Mouse (Mus musculus): ENCODE data around the gene Tfrc. TPM values are rescaled to one million over a fixed set of nuclear protein-coding genes. Genes with fewer than 3 reads are reported as not detected.
A peak's percentile ranks its signal among the peaks of the same experiment; 100 is the strongest.

The Tfrc gene
- 418 and 507 TPM in 2 replicates for total RNA-seq (2014; fragmentation: Nextera tagmentation)
- total RNA-seq (2017) = 571 and 620 TPM in 2 replicates
- 3.9 and 14.2 TPM in 2 replicates for polyA plus RNA-seq (2012)

GRCm38 (mm10) chr16:32608712-32609400 is at the start of gene Tfrc:
Gene Tfrc (plus strand): TSS chr16:32608920.
- Histone ChIP-seq H3K4me3 (ENCODE audit: low read depth, low read length) (peak within 1 kb of the TSS; percentile 99), H3K27me3 (ENCODE audit: insufficient read depth, low read length) (no peaks in the 10 kb centered on the region), H3K9me3 (replicated peaks) (no peaks in the 10 kb centered on the region), H3K36me3 (replicated peaks) (peaks cover 12% of the 10 kb centered on the region), H3K4me1 (ENCODE audit: insufficient read depth, low read depth, low read length) (peaks cover 33% of the 10 kb centered on the region)
- DNase-seq (ENCODE audit: low spot score) (peak; percentile 86), ATAC-seq (ENCODE audit: extremely low read depth, insufficient number of reproducible peaks, low FRiP score, poor library complexity, severe bottlenecking) (peak; percentile 89)
- no peak for TF ChIP-seq TAL1 (conservative IDR thresholded peaks at IDR 0.05; ENCODE audit: low read depth, low read length)
- no peak for TF ChIP-seq GATA1 (IDR thresholded peaks at IDR 0.05; ENCODE audit: borderline replicate concordance, low read length)
- TF ChIP-seq GATA2 (IDR thresholded peaks at IDR 0.05; ENCODE audit: borderline replicate concordance, low read depth, low read length) = no peak
- no peak for TF ChIP-seq CTCF (IDR thresholded peaks at IDR 0.05; ENCODE audit: low read depth, low read length)
- peak; percentile 80 for TF ChIP-seq POLR2AphosphoS5 (IDR thresholded peaks at IDR 0.05; ENCODE audit: insufficient replicate concordance, low read depth, low read length)

GRCm38 (mm10) chr16:32559493-32559892 is 49.2 kb upstream of the Tfrc start:
- no peaks in the 10 kb centered on the region for H3K36me3 ChIP-seq (replicated peaks)
- H3K4me1 ChIP-seq (ENCODE audit: insufficient read depth, low read depth, low read length) = peaks cover 11% of the 10 kb centered on the region; the same call in 1 of the 2 replicates
- TF ChIP-seq CTCF (IDR thresholded peaks at IDR 0.05; ENCODE audit: low read depth, low read length) (no peak), TAL1 (conservative IDR thresholded peaks at IDR 0.05; ENCODE audit: low read depth, low read length) (no peak), GATA1 (IDR thresholded peaks at IDR 0.05; ENCODE audit: borderline replicate concordance, low read length) (no peak), GATA2 (IDR thresholded peaks at IDR 0.05; ENCODE audit: borderline replicate concordance, low read depth, low read length) (no peak), POLR2AphosphoS5 (IDR thresholded peaks at IDR 0.05; ENCODE audit: insufficient replicate concordance, low read depth, low read length) (no peak)
- peaks cover 14% of the 10 kb centered on the region for H3K27me3 ChIP-seq (ENCODE audit: insufficient read depth, low read length)
- H3K9me3 ChIP-seq (replicated peaks) = no peaks in the 10 kb centered on the region
- DNase-seq (ENCODE audit: low spot score) (no peak), ATAC-seq (ENCODE audit: extremely low read depth, insufficient number of reproducible peaks, low FRiP score, poor library complexity, severe bottlenecking) (no peak)
- H3K4me3 ChIP-seq (ENCODE audit: low read depth, low read length) = no peak overlapping the region

GRCm38 (mm10) chr16:32563056-32563793 is 45.5 kb upstream of the Tfrc start:
- Histone ChIP-seq H3K36me3 (replicated peaks) (no peaks in the 10 kb centered on the region), H3K4me3 (ENCODE audit: low read depth, low read length) (no peak overlapping the region), H3K9me3 (replicated peaks) (no peaks in the 10 kb centered on the region), H3K4me1 (ENCODE audit: insufficient read depth, low read depth, low read length) (peaks cover 6% of the 10 kb centered on the region; the same call in 1 of the 2 replicates), H3K27me3 (ENCODE audit: insufficient read depth, low read length) (peaks cover 3% of the 10 kb centered on the region; the same call in 1 of the 2 replicates)
- ATAC-seq (ENCODE audit: extremely low read depth, insufficient number of reproducible peaks, low FRiP score, poor library complexity, severe bottlenecking) = no peak
- TF ChIP-seq CTCF (IDR thresholded peaks at IDR 0.05; ENCODE audit: low read depth, low read length) = no peak
- TF ChIP-seq TAL1 (conservative IDR thresholded peaks at IDR 0.05; ENCODE audit: low read depth, low read length) = no peak
- no peak for TF ChIP-seq GATA2 (IDR thresholded peaks at IDR 0.05; ENCODE audit: borderline replicate concordance, low read depth, low read length)
- no peak for TF ChIP-seq GATA1 (IDR thresholded peaks at IDR 0.05; ENCODE audit: borderline replicate concordance, low read length)
- no peak for TF ChIP-seq POLR2AphosphoS5 (IDR thresholded peaks at IDR 0.05; ENCODE audit: insufficient replicate concordance, low read depth, low read length)
- DNase-seq (ENCODE audit: low spot score) = no peak

- Histone ChIP-seq H3K4me1 (ENCODE audit: insufficient read depth, low read depth, low read length) (peaks cover 5% of the 10 kb centered on the region; the same call in 1 of the 2 replicates), H3K4me3 (ENCODE audit: low read depth, low read length) (no peak overlapping the region), H3K36me3 (replicated peaks) (no peaks in the 10 kb centered on the region), H3K27me3 (ENCODE audit: insufficient read depth, low read length) (peaks cover 2% of the 10 kb centered on the region; the same call in 1 of the 2 replicates), H3K9me3 (replicated peaks) (no peaks in the 10 kb centered on the region)
- ATAC-seq (ENCODE audit: extremely low read depth, insufficient number of reproducible peaks, low FRiP score, poor library complexity, severe bottlenecking) = no peak
- no peak for DNase-seq (ENCODE audit: low spot score)
- TF ChIP-seq TAL1 (conservative IDR thresholded peaks at IDR 0.05; ENCODE audit: low read depth, low read length) (no peak), GATA1 (IDR thresholded peaks at IDR 0.05; ENCODE audit: borderline replicate concordance, low read length) (no peak), GATA2 (IDR thresholded peaks at IDR 0.05; ENCODE audit: borderline replicate concordance, low read depth, low read length) (no peak)
Observed at GRCm38 (mm10) chr16:32567282-32567681, 41.4 kb upstream of the Tfrc start.

GRCm38 (mm10) chr16:32568401-32568800 is 40.3 kb upstream of the Tfrc start:
- H3K9me3 ChIP-seq (replicated peaks) = no peaks in the 10 kb centered on the region
- ATAC-seq (ENCODE audit: extremely low read depth, insufficient number of reproducible peaks, low FRiP score, poor library complexity, severe bottlenecking) (no peak), DNase-seq (ENCODE audit: low spot score) (no peak)
- H3K4me1 ChIP-seq (ENCODE audit: insufficient read depth, low read depth, low read length) = peaks cover 3% of the 10 kb centered on the region; the same call in 1 of the 2 replicates
- no peaks in the 10 kb centered on the region for H3K36me3 ChIP-seq (replicated peaks)
- H3K27me3 ChIP-seq (ENCODE audit: insufficient read depth, low read length) = peaks cover 2% of the 10 kb centered on the region; the same call in 1 of the 2 replicates
- no peak for TF ChIP-seq GATA2 (IDR thresholded peaks at IDR 0.05; ENCODE audit: borderline replicate concordance, low read depth, low read length)
- no peak overlapping the region for H3K4me3 ChIP-seq (ENCODE audit: low read depth, low read length)

- no peak overlapping the region for H3K4me3 ChIP-seq (ENCODE audit: low read depth, low read length)
- H3K27me3 ChIP-seq (ENCODE audit: insufficient read depth, low read length) = peaks cover 2% of the 10 kb centered on the region; the same call in 1 of the 2 replicates
- ATAC-seq (ENCODE audit: extremely low read depth, insufficient number of reproducible peaks, low FRiP score, poor library complexity, severe bottlenecking) (no peak), DNase-seq (ENCODE audit: low spot score) (no peak)
- H3K9me3 ChIP-seq (replicated peaks) = no peaks in the 10 kb centered on the region
- H3K4me1 ChIP-seq (ENCODE audit: insufficient read depth, low read depth, low read length) = no peaks in the 10 kb centered on the region
- TF ChIP-seq TAL1 (conservative IDR thresholded peaks at IDR 0.05; ENCODE audit: low read depth, low read length) (no peak), GATA1 (IDR thresholded peaks at IDR 0.05; ENCODE audit: borderline replicate concordance, low read length) (no peak), GATA2 (IDR thresholded peaks at IDR 0.05; ENCODE audit: borderline replicate concordance, low read depth, low read length) (no peak), CTCF (IDR thresholded peaks at IDR 0.05; ENCODE audit: low read depth, low read length) (no peak), POLR2AphosphoS5 (IDR thresholded peaks at IDR 0.05; ENCODE audit: insufficient replicate concordance, low read depth, low read length) (no peak)
- H3K36me3 ChIP-seq (replicated peaks) = no peaks in the 10 kb centered on the region
Observed at GRCm38 (mm10) chr16:32570042-32570441, 38.7 kb upstream of the Tfrc start.
